In the genomic region with DNA sequence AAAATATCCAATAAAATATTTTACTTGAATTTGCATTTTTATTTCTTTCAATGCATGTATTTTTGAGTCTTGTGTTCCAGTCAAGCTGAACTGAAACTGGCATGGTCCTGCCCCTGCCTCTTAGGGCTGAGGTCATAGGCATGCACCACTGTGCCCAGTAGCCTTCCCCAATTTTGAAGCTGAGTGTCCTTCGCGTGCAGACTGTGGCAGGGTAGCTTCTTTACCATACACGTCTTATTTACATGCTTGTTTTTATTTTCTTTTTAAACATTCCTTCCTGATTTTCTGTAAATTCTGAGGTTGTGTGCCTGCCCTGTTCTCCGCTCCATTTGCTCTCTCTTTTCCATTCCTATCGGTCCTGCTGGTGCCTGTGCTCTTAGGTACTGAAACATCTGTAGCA, we compare ENCODE assay signal across 27 mouse cellular contexts.
"Had no signal": no experiment of that assay in that cellular context is flagged by ENCODE, and none has a peak within 500 bp of the region (broad histone marks: within the 10 kb centered on the region; RNA-seq: fewer than 3 reads in every experiment).

No protein-coding gene starts in this region.

- DNase-seq: cerebellum, adult 2 months; cerebellum, adult 8-10 months; cerebellum, adult 9-10 months; cerebellum, adult 9-11 months; cerebellum, postnatal 10 days; cerebellum, postnatal 14 days; cerebellum, postnatal 25 days; cerebellum, postnatal 36 days; forebrain, postnatal 0 days; gastrocnemius, adult 2 months; gastrocnemius, postnatal 10 days; gastrocnemius, postnatal 14 days; gastrocnemius, postnatal 25 days; gastrocnemius, postnatal 36 days; heart, adult 18-20 months; heart, adult 2 months had no signal

- H3K27me3 ChIP-seq: embryonic facial prominence, embryonic 12.5 days; embryonic facial prominence, embryonic 13.5 days; embryonic facial prominence, embryonic 15.5 days; forebrain, embryonic 12.5 days; forebrain, embryonic 13.5 days; forebrain, embryonic 15.5 days had no signal

- H3K4me2 ChIP-seq: embryonic facial prominence, embryonic 12.5 days; embryonic facial prominence, embryonic 13.5 days; embryonic facial prominence, embryonic 15.5 days; forebrain, embryonic 12.5 days; forebrain, embryonic 13.5 days; forebrain, embryonic 15.5 days had no signal

- H3K36me3 ChIP-seq: embryonic facial prominence, embryonic 10.5 days; embryonic facial prominence, embryonic 12.5 days; embryonic facial prominence, embryonic 13.5 days; embryonic facial prominence, embryonic 15.5 days; forebrain, embryonic 10.5 days; forebrain, embryonic 12.5 days; forebrain, embryonic 15.5 days had no signal

- H3K4me1 ChIP-seq: embryonic facial prominence, embryonic 10.5 days; embryonic facial prominence, embryonic 12.5 days; embryonic facial prominence, embryonic 13.5 days; embryonic facial prominence, embryonic 15.5 days; forebrain, embryonic 10.5 days; forebrain, embryonic 12.5 days; forebrain, embryonic 13.5 days; forebrain, embryonic 15.5 days had no signal

- ATAC-seq: forebrain, embryonic 13.5 days; forebrain, embryonic 14.5 days; forebrain, embryonic 15.5 days; forebrain, embryonic 16.5 days; forebrain, postnatal 0 days had no signal

- H3K4me3 ChIP-seq: embryonic facial prominence, embryonic 10.5 days; embryonic facial prominence, embryonic 12.5 days; embryonic facial prominence, embryonic 13.5 days; embryonic facial prominence, embryonic 15.5 days; erythroblast, embryonic 14.5 days; forebrain, embryonic 10.5 days; forebrain, embryonic 12.5 days; forebrain, embryonic 13.5 days; forebrain, embryonic 15.5 days; gastrocnemius, adult 2 months; heart, adult 2 months had no signal

- H3K27ac ChIP-seq: embryonic facial prominence, embryonic 10.5 days; embryonic facial prominence, embryonic 12.5 days; embryonic facial prominence, embryonic 13.5 days; embryonic facial prominence, embryonic 15.5 days; forebrain, embryonic 10.5 days; forebrain, embryonic 12.5 days; forebrain, embryonic 13.5 days; forebrain, embryonic 15.5 days; gastrocnemius, adult 2 months; heart, adult 2 months had no signal

- H3K9me3 ChIP-seq: embryonic facial prominence, embryonic 10.5 days; embryonic facial prominence, embryonic 12.5 days; embryonic facial prominence, embryonic 13.5 days; embryonic facial prominence, embryonic 15.5 days; forebrain, embryonic 10.5 days; forebrain, embryonic 12.5 days; forebrain, embryonic 13.5 days; forebrain, embryonic 15.5 days had no signal

- H3K9ac ChIP-seq: embryonic facial prominence, embryonic 12.5 days; embryonic facial prominence, embryonic 13.5 days; embryonic facial prominence, embryonic 15.5 days; forebrain, embryonic 12.5 days; forebrain, embryonic 13.5 days; forebrain, embryonic 15.5 days; forebrain, postnatal 0 days had no signal
